Mouse (Mus musculus) midbrain, embryonic 11.5 days (tissue): ENCODE measurements around the gene Traf6. TPM values are rescaled to one million over a fixed set of nuclear protein-coding genes. Genes with fewer than 3 reads are reported as not detected.

Source experiments
- ATAC-seq: fragments of 200-750 bp; cut with Nextera tagmentation; 2 replicates; pipeline ENCODE4 v1.8.0; 2017; ENCODE audit warnings: moderate TSS enrichment, moderate library complexity; ENCODE audit not compliant: low FRiP score
- DNase-seq: peaks from one replicate; pipeline ENCODE4 v3.0.0; 2015; ENCODE audit warnings: low spot score; ENCODE audit errors: missing footprints
- H3K27ac ChIP-seq: fragments of 300-500 bp; sonication (generic); 2 replicates; pipeline ENCODE4 v1.5.1; 2014; ENCODE audit warnings: low read depth, low read length
- H3K27me3 ChIP-seq: fragments of 300-500 bp; sonication (generic); 2 replicates; pipeline ENCODE4 v1.6.1; 2014; ENCODE audit warnings: mild to moderate bottlenecking, low read length, moderate library complexity, mixed read lengths; ENCODE audit not compliant: control insufficient read depth, insufficient read depth
- H3K36me3 ChIP-seq: fragments of 300-500 bp; sonication (generic); 2 replicates; pipeline ENCODE4 v1.6.1; 2014; ENCODE audit warnings: mild to moderate bottlenecking, low read length, moderate library complexity, mixed read lengths; ENCODE audit not compliant: control insufficient read depth, insufficient read depth
- H3K4me1 ChIP-seq: fragments of 300-500 bp; sonication (generic); 2 replicates; pipeline ENCODE4 v1.6.1; 2014; ENCODE audit warnings: low read length; ENCODE audit not compliant: control insufficient read depth, insufficient read depth
- H3K4me2 ChIP-seq: fragments of 300-500 bp; sonication (generic); 2 replicates; pipeline ENCODE4 v1.6.1; 2014; ENCODE audit warnings: mild to moderate bottlenecking, moderate library complexity
- H3K4me3 ChIP-seq: fragments of 300-500 bp; sonication (generic); 2 replicates; pipeline ENCODE4 v1.5.1; 2014; ENCODE audit warnings: low read depth, low read length
- H3K9ac ChIP-seq: fragments of 300-500 bp; sonication (generic); 2 replicates; pipeline ENCODE4 v1.6.1; 2014; ENCODE audit warnings: low read length
- H3K9me3 ChIP-seq: fragments of 300-500 bp; sonication (generic); 2 replicates; pipeline ENCODE4 v1.6.1; 2016; ENCODE audit warnings: low read length; ENCODE audit not compliant: control insufficient read depth
- WGBS: fragments of 180-500 bp; shearing (Covaris S2); extraction: QIAGEN DNeasy Blood & Tissue Kit; methylation state at CpG from one replicate; pipeline ENCODE4 v1.1.7; 2014; 5-methylcytosine and 5-hydroxymethylcytosine counted together
- polyA plus RNA-seq: library from polyadenylated mRNA; unstranded; fragments of >200 nt; fragmentation: Nextera tagmentation; extraction: Ambion mirVana; gene quantifications from 2 replicates; pipeline ENCODE4 v1.2.1, GENCODE M21; 2014

Gene Traf6
- polyA plus RNA-seq, 1 experiment from 2014 or later, result 24.6 TPM

GRCm38 (mm10) chr2:101652921-101653597 lies 25.2 kb upstream of the Traf6 start:
- ATAC-seq, result peak; percentile 87

GRCm38 (mm10) chr2:101660536-101660935 lies 17.7 kb upstream of the Traf6 start:
- WGBS, result 78% methylated on average over 2 of the region's 2 CpGs
- H3K27ac ChIP-seq, result no peak overlapping the region
- no peak for DNase-seq

More at GRCm38 (mm10) chr2:101652921-101653597, 25.2 kb upstream of the Traf6 start:
- no peaks in the 10 kb centered on the region for H3K36me3 ChIP-seq
- H3K4me1 ChIP-seq, result no peaks in the 10 kb centered on the region
- peak; percentile 96 for DNase-seq
- no peaks in the 10 kb centered on the region for H3K9me3 ChIP-seq
- no peaks in the 10 kb centered on the region for H3K27me3 ChIP-seq
- WGBS, result 17% methylated on average over 14 of the region's 14 CpGs
- H3K9ac ChIP-seq, result 0 out of 2 replicates have a peak overlapping the region, but pooled peaks have one; percentile 3
- no peak overlapping the region for H3K27ac ChIP-seq
- peak overlapping the region; percentile 43 for H3K4me2 ChIP-seq
- H3K4me3 ChIP-seq, result peak overlapping the region; percentile 10; the same call in 1 of the 2 replicates

GRCm38 (mm10) chr2:101665058-101665702 lies 13.0 kb upstream of the Traf6 start:
- Histone ChIP-seq H3K4me2 (no peak overlapping the region), H3K9ac (no peak overlapping the region), H3K4me1 (no peaks in the 10 kb centered on the region), H3K27ac (no peak overlapping the region), H3K27me3 (no peaks in the 10 kb centered on the region), H3K4me3 (no peak overlapping the region), H3K36me3 (no peaks in the 10 kb centered on the region), H3K9me3 (no peaks in the 10 kb centered on the region)
- WGBS, result 25% methylated on average over 9 of the region's 9 CpGs
- DNase-seq, result peak; percentile 96
- peak; percentile 93 for ATAC-seq

More at GRCm38 (mm10) chr2:101660536-101660935, 17.7 kb upstream of the Traf6 start:
- no peak for ATAC-seq
- no peaks in the 10 kb centered on the region for H3K36me3 ChIP-seq
- no peaks in the 10 kb centered on the region for H3K9me3 ChIP-seq
- H3K4me1 ChIP-seq, result no peaks in the 10 kb centered on the region
- no peak overlapping the region for H3K4me3 ChIP-seq
- no peak overlapping the region for H3K9ac ChIP-seq
- H3K4me2 ChIP-seq, result no peak overlapping the region
- H3K27me3 ChIP-seq, result no peaks in the 10 kb centered on the region

GRCm38 (mm10) chr2:101665703-101666092 lies 12.5 kb upstream of the Traf6 start:
- Histone ChIP-seq H3K4me3 (no peak overlapping the region), H3K9me3 (no peaks in the 10 kb centered on the region), H3K9ac (no peak overlapping the region), H3K4me1 (no peaks in the 10 kb centered on the region), H3K27ac (no peak overlapping the region), H3K36me3 (no peaks in the 10 kb centered on the region), H3K27me3 (no peaks in the 10 kb centered on the region), H3K4me2 (no peak overlapping the region)
- peak; percentile 33 for ATAC-seq
- WGBS, result 91% methylated on average over 3 of the region's 3 CpGs
- no peak for DNase-seq

GRCm38 (mm10) chr2:101668751-101669150 lies 9.5 kb upstream of the Traf6 start:
- no peak for ATAC-seq

GRCm38 (mm10) chr2:101673547-101673946 lies 4.7 kb upstream of the Traf6 start:
- Histone ChIP-seq H3K9me3 (no peaks in the 10 kb centered on the region), H3K4me1 (no peaks in the 10 kb centered on the region), H3K27me3 (no peaks in the 10 kb centered on the region), H3K36me3 (no peaks in the 10 kb centered on the region), H3K27ac (no peak overlapping the region), H3K4me3 (no peak overlapping the region), H3K4me2 (no peak overlapping the region), H3K9ac (no peak overlapping the region)
- ATAC-seq, result no peak
- no peak for DNase-seq
- 80% methylated on average over 3 of the region's 3 CpGs for WGBS

More at GRCm38 (mm10) chr2:101668751-101669150, 9.5 kb upstream of the Traf6 start:
- no peaks in the 10 kb centered on the region for H3K36me3 ChIP-seq
- no peak overlapping the region for H3K4me2 ChIP-seq
- H3K9me3 ChIP-seq, result no peaks in the 10 kb centered on the region
- no peak overlapping the region for H3K27ac ChIP-seq
- 92% methylated on average over 3 of the region's 3 CpGs for WGBS
- H3K27me3 ChIP-seq, result no peaks in the 10 kb centered on the region
- no peak overlapping the region for H3K9ac ChIP-seq
- H3K4me1 ChIP-seq, result no peaks in the 10 kb centered on the region
- H3K4me3 ChIP-seq, result no peak overlapping the region
- no peak for DNase-seq

- Histone ChIP-seq H3K4me3 (peak overlapping the region; percentile 97), H3K4me2 (peak overlapping the region; percentile 76), H3K27ac (peak overlapping the region; percentile 67; the same call in 1 of the 2 replicates), H3K36me3 (no peaks in the 10 kb centered on the region), H3K4me1 (peaks cover 9% of the 10 kb centered on the region), H3K9me3 (no peaks in the 10 kb centered on the region), H3K9ac (peak overlapping the region; percentile 96), H3K27me3 (no peaks in the 10 kb centered on the region)
- ATAC-seq (peak; percentile 53), DNase-seq (peak; percentile 93)
- WGBS, result 2% methylated on average over 15 of the region's 15 CpGs
Observed at GRCm38 (mm10) chr2:101679164-101679784, 1.0 kb downstream of the Traf6 start.

- 94% methylated on average over 12 of the region's 12 CpGs for WGBS
- no peak for ATAC-seq
- DNase-seq, result no peak
- peaks cover 8% of the 10 kb centered on the region for H3K4me1 ChIP-seq
- no peaks in the 10 kb centered on the region for H3K27me3 ChIP-seq
- peaks cover 16% of the 10 kb centered on the region for H3K36me3 ChIP-seq
- H3K27ac ChIP-seq, result no peak overlapping the region
- H3K4me3 ChIP-seq, result no peak overlapping the region
- H3K9me3 ChIP-seq, result no peaks in the 10 kb centered on the region
- H3K4me2 ChIP-seq, result no peak overlapping the region
- no peak overlapping the region for H3K9ac ChIP-seq
Observed at GRCm38 (mm10) chr2:101684421-101684820, 6.2 kb downstream of the Traf6 start.

GRCm38 (mm10) chr2:101688011-101688410 lies 9.8 kb downstream of the Traf6 start:
- no peak for ATAC-seq
- H3K27me3 ChIP-seq, result no peaks in the 10 kb centered on the region
- no peak overlapping the region for H3K9ac ChIP-seq
- H3K4me1 ChIP-seq, result no peaks in the 10 kb centered on the region
- no peak for DNase-seq
- H3K4me3 ChIP-seq, result no peak overlapping the region
- WGBS, result 91% methylated on average over 5 of the region's 5 CpGs
- H3K9me3 ChIP-seq, result no peaks in the 10 kb centered on the region
- no peak overlapping the region for H3K27ac ChIP-seq
- peaks cover 25% of the 10 kb centered on the region for H3K36me3 ChIP-seq
- H3K4me2 ChIP-seq, result no peak overlapping the region
